Mouse (Mus musculus) heart, adult 11 months (tissue): Measurements from ENCODE around the gene Pln.

Source experiments
- DNase-seq: peaks from one replicate; pipeline ENCODE4 v3.0.0; 2022

Pln gene

DNA sequence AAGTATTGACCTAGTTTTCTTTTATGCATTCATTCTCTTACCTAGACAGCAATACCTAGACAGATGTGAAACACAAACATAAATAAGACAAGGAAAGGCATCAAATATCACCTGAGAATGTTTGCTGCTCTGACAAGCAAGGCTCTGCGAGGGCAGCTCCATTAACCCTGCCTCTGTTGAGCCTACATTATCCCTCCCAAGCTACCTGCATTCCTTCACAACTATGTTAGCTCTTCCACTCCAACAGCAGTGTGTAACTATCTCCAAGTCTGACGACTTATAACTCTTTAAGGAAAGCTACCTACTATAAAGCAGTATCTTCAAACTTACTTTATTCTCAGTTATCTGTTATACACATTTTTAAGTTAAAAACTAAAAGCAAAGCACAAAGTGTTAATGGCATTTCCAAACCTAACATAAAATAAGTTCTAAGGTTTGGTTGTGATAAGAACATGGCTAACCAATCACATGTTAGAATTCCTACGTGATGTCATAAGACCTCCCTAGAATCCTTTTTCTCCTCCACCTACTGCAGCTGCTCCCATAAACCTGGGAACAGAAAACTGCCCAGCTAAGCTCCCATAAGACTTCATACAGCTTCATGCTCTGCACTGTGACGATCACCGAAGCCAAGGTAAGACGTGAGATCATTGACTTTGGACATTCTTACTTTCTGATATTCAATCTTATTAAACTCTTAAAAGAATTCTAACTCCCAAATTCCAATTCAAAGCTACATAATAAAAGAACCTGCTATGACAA is at the start of gene Pln:
TSS of gene Pln (plus strand) at position 506 of the 762 bp plus-strand sequence.
- DNase-seq, result peak; percentile 95

DNA sequence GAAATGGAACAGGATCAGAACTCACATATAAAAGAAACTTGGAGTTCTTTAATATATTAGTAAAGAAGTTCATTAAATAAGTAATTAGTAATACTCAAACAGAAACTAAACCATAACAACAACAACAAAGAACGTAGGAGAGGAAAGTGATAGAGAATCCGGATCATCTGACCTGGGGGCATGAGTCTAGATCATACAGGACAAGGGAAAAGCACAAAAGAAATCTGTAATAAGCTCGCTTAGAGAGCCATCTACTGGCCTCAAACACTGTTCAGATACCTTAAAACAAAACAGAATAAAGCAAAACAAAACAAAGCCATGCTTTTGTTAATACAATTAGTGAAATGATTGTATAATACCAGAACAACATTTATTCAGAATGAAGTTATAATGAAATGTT is 31.6 kb upstream of the Pln start:
- no peak for DNase-seq

DNA sequence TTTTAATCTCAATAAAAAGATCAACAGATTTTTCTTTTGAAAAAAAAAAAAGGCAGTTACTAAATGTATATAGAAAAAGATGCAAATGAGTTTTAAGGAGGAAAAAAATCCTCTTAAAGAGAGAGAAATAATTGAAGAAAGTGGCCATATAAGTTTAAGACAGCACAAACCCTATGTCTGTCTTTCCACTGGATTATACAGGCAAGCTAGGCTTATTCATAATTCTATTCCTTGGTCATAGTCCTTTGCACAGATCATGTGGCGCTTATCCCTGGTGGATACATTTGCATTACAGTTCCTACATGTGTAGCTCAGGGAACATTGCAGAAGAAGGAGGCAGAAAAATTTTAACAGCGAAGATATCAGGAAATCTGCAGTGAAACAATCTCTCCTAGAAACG is 30.8 kb upstream of the Pln start:
- DNase-seq, result no peak

DNA sequence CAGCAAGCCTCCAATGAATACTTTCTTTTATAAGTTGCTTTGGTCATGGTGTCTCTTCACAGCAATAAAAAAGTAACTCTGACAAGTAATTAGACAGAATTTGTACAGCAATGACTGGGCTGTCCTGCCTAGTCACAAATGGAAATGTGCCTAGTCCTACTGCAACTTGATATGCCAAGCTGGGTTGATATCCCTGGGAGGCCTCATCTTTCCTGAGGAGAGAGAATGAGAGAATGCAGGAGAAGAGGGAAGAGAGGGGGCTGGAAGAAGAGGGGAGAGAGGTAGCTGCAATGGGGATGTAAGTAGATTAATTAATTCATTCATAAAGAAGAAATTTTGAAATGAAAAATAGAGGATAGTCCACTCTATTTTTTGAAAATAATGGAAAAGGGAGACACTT is 14.1 kb upstream of the Pln start:
- DNase-seq, result no peak

DNA sequence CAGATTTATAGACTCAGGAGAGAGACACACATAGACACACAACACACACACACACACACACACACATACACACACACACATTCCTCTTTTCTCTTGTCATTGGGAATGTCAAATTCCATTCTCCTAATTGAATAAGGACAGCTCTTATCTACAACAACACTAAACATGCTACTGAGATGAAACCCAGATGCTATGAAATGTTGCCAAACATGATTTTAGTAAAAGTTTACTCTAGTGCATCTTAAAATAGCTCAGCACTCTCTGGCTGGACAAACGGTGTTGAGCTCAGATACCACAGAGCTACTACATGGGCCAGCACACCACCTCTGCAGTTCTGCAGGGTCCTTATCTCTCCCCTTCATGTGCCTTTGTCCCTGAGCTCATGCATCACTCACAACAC is 12.8 kb upstream of the Pln start:
- peak; percentile 98 for DNase-seq

DNA sequence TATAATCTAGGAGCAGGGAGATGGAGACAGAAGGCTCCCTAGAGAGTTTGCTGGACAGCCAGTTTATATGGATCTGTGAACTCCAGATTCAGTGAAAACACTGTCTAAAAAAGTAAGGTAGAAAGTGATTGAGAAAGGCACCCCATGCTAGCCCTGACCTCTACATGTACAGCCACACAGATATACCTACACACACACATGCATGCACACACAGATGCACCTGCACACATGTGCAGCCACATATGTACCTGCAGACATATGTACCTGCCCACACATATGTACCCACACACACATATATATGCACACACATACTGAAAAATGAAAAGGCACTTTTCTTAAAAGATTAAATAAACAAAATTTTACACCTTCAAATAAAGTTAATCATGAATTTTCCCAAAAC is 11.1 kb upstream of the Pln start:
- peak; percentile 79 for DNase-seq

DNA sequence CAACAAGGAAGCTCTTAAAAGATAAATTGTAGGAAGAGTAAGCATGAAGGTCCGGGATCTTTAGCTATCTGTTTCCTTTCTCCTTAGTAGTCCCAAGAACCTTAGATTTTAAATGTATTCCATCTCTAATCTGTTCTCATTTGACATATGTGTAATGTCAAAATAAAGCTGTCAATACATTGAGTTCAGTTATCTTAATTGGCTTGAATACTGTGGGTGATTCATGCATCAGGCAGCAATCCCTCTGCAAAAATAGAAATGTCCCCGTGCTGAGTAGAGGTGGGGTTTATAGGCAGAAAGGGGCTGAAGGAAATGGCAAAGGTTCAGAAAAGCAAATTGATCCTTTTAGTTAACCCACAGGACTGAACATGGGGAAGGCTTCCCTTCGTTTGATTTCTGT is 8.2 kb upstream of the Pln start:
- DNase-seq, result no peak

DNA sequence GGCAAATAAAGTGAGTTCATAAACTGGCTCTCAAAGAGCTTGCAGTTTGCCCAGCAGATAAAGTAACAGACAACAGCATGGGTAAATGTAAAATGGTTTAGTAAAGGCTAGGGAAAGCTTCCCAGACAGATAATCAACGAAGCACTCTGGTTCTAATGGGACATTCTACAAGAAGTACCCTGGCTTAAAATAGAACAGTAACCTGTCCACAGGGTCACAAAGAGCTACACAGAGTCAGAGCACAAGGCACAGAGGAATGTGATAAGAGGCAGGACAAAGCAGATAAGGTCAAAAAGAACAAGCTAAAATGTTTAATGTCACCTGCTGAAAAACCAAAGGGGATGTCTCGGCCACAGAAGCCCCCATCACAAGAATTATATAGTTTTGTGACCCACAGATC is 4.7 kb upstream of the Pln start:
- DNase-seq, result no peak

DNA sequence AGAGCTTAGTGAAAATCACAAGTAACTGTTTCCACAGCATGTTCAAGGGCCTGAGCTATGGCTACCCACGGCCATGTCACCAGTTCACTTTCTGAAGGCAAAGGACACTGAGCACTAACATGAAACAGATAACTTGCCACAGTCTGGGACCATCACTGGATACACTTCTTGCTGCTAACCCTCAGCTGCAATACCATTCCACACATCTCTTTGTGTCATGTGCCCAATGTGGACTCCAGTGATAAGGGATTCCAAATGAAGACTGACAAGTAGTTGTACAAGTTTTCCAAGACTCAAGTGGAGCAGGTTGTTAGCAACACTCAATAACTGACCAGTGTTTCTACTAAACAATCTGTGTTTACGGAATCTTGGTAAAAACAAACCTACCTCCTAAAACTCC is 2.2 kb upstream of the Pln start:
- peak; percentile 95 for DNase-seq

DNA sequence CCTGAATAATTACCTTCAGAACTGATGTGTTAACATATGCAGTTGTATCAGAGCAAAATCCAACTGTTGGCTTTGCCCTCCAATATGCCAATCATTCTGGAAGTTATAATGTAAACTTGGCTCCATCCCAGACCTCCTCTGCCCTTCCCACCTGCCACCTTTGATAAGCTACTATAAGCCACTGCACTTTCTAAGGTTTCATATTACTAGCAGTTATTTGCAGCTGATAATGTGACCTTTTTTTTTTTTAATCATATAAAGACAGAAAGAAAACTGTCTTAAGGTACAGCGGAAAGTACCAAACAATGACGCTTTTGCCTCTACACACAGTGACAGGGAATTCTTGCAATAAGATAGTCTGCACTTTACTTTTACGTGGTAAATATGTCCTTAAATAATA is 1.5 kb upstream of the Pln start:
- no peak for DNase-seq

DNA sequence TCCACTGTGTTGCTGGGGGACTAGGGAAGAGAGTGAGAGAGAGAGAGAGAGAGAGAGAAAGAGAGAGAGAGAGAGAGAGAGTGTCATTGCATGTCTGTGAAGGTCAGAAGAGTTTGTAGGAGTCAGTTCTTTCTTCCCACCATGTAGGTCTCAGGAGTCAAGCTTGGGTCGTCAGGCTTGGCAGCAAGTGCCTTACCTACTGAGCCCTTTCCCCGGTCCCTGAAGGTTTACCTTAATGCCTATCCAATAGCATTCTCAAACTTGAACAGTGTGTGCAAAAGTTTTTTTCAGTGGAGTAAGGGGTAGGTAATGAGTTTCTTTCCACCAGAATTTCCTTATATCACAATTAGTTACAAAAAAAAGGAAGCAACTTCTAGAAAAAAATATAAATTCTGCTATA is 1.6 kb downstream of the Pln start:
- DNase-seq, result no peak

DNA sequence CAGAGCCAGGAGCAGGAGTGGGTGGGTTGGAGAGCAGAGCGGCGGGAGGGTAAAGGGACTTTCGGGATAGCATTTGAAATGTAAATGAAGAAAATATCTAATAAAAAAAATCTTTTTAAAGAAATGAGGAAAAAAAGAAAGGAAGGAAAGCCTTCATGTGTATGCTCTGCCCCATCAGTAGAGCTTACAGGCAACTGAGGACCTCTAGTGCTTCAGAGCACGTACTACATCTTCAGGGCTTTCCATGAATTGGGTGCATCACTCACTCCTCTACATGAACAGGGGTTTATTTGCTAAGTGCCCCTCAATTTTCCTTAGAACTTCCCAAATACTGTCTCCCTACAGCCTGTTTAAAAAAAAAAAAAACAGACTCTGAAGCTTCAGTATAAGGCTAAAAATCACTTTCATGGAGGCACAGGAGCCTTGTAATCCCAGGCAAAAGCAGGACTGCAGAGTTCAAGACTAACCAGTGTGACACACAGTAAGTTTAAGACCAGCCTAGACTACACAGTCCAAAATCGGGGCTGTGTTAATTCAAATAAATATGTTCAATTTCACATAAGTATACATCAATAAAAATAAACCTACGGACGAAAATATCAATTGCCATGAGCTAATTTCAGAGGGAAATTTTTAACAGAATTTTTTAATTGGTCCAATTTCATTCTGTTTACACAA is 4.0 kb downstream of the Pln start:
- DNase-seq, result peak; percentile 86

DNA sequence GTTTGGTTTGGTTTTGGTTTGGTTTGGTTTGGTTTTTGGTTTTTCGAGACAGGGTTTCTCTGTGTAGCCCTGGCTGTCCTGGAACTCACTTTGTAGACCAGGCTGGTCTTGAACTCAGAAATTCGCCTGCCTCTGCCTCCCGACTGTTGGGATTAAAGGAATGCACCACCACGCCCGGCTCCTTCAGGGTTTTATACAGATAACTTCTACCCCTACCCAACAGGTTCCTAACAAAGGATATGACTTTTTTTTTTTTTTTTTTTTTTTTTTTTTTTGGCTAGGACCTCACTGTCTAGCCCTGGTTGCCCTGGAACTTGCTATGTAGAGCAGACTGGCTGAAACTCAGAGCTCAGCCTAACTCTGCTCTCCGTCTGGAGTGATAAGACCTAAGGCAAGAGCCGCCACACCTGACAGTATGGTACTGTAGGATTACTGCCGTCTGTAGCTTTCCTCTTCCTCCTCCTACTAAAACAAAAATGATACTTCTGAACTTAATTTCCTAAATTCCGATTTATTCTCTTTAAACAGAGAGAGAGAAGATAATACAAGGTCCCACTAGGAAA is 4.8 kb downstream of the Pln start:
- peak; percentile 51 for DNase-seq

DNA sequence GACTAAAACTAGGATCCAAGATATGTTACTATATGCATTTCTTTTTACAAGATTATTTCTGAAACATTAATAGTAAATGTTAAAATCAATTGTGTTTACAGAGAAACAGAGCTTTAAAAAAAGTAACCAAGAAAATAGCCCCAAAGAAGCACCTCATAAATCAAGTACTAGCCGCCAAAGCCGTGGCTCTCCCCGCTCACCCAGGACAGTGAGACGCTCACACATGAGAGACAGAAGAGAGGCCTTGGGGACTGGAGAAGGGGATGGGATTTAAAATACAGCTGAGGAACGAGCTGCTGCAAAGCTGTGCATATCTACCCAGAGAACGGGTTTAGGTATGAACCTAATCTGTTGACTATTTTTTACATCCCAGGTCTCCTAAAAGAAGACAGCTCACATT is 5.9 kb downstream of the Pln start:
- DNase-seq, result no peak

DNA sequence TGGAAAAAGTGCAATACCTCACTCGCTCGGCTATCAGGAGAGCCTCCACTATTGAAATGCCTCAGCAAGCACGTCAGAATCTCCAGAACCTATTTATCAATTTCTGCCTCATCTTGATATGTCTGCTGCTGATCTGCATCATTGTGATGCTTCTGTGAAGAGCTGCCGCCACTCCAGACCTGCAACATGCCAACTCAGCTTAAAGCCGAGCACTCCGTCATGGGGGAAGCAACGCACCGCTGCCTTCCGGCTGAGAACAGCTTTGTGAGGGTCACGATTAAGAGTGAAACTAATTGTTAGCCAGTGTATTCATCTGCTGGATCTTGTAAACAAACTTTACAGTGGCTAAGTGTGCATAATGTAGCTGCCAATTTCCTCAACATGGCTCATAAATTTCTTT is 6.4 kb downstream of the Pln start:
- DNase-seq, result peak; percentile 91

DNA sequence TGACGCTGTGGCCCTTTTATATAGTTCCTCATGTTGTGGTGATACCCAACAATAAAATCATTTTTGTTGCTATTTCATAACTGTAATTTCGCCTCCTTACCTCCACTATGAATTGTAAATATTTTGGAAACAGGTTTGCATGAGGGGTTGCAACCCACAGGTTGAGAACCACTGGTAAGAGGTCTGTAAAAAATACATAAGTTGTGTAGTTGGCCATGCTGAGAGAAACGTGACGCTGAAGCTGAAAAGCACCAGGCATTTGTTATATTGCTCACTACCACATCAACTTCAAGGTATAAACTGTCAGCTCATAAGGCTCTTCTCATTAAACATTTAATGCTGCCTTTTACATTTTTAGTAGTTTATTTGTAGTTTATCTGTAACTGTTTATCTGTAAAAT is 8.0 kb downstream of the Pln start:
- DNase-seq, result no peak

DNA sequence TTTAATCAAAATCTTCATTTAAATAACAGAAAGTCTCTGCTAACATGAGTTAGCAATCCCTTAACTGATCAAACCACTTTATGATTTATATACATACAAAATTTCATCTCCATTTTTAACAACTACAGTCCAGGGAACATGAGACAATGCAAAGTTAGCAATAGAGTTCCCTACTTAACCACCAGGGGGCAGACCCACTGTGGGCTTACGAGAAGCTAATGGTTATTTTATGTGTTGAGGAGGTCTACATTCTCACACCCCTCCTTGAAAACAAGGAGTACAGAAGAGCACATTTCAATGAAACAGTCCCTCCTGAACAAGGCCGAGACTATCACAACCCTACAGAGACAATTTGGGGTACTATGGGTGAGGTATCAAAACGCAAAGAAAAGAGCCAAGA is 9.0 kb downstream of the Pln start:
- DNase-seq, result peak; percentile 88

DNA sequence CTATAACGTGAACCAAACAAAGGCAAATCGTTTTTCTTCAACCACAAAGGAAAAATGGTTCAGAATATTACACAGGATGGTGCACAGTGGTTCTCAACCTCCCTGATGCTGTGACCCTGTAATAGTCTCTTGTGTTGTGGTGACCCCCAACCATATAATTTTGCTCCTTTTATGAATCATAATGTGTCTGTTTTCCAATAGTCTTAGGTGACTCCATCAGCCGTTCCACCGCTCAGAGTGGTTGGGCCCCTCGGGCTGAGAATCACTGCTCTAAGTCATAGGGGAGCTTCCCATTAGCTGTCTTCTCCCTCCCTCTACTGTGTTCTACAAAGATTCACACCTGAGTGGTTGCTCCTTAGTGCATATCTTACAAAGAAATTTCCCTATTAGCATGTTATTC is 9.4 kb downstream of the Pln start:
- no peak for DNase-seq

DNA sequence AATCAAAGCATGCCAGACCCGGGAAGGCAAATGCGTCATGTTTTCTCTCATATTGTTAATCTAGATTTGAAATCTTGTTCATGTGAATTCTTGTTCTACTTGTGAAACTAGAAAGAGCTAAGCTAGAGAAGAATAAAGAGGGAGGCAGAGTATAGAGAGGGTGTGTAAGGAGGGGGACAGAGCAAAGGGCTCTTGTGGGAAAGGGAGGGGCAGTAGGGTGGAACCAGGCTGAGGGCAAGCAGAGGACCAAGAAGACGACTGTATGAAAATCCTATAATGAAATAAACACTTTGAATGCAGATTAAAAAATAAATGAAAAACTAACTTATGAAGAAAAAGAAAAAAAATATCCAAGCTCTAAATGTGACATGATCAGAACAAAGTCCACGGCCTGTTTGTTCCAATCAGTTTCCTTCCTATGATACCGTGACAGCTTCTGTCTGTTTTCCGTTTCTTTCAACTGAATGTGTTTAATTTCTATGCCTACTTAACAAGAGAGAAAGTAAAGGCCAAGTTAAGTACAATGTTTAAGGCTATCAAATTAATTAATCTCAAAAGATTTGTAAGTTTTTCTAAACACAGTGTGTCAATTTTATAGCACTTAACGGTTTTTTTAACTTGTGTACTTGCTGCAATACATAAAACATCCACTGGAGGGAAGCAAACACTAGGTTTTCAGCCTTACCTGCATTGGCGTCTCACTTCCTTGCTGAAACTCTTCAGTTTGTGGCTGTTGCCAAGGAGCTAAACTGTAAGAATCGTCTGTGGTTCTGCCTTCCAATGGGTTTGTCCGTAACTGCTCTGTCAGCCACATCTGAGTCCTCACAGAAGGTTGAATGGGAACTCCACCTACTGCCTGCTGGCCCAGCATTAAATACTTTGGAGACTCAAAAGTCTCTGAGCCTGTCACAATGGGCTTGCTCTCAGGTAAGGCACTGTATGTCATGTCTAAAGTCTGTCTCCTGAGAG is 10.6 kb downstream of the Pln start:
- DNase-seq, result peak; percentile 91

DNA sequence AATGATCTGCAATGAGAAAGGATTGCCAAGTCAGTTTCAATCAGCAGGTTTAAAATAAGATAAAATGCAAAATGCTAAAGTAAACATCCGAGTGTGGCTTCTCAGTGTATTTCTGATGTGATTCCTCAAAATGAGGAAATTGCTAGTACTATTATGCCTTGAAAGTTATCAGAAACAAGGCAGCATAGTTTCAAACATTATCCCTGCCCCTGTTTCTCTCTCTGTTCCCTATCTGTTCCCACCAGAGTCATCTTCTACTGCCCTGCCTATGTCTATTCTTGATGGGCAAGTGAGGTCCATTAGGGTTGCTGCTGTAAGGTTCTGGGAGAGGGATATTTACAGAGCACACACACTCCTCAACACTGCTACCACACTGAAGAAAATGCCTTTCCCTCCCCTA is 11.8 kb downstream of the Pln start:
- DNase-seq, result no peak

DNA sequence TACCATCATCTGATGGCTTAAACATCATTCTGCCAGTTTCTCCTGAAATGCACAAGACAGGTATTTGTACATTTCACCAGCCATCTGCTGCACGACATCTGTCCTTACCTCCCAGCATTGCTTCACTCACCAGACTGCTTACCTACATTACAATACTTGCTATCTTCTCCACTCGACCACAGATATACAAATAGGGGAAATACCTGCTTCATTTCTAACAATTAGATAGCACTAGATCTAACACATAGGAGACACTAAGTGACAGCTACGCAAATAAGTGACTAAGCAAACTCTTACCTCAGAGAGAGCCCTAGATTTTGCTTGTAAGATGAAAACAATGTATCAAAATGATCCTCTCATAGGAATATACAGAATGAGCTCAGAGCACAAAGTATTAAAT is 16.2 kb downstream of the Pln start:
- DNase-seq, result no peak

DNA sequence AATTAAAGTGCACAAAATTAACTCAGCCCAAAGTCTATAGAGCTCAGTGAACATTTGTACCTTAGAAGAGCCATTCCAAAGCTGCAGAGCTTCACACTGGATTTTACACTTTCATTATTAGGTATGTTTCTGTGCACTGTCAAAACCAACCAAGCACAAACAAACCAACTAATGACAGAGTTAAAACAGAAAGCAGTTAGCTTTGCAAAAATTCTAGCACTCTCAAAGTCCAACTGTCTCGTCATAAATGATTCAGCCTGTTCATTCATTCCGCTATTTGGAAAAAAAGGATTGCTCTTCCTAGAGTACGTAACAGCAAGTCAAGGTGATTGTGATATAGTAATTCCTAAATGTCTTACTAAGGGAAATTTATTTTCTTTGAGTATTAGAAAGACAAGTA is 21.5 kb downstream of the Pln start:
- no peak for DNase-seq

DNA sequence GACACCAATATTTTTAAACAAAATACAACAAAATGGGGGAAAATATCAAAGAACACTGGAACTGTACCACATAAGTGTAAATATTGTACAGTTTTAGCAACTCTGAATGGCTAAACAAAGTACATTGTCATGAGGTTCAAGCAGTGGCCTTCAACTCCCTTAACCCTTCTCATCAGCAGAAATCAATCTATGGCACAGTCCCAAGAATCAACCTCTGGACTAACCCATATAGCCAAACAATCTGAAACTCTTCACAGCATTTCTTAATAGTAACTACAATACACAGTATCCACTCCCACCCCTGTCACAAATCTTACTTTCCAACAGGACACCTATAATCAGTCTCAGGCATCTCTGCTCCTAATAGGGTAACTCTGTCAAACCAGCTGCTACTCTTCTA is 26.8 kb downstream of the Pln start:
- DNase-seq, result no peak
